Mouse (Mus musculus): ENCODE data around the gene Nrxn1.
"Not testable (repeated sequence)": the region's sequence is repeated elsewhere in the genome, so short reads cannot be mapped to it uniquely, and the experiment has no call there.

The Nrxn1 gene

DNA sequence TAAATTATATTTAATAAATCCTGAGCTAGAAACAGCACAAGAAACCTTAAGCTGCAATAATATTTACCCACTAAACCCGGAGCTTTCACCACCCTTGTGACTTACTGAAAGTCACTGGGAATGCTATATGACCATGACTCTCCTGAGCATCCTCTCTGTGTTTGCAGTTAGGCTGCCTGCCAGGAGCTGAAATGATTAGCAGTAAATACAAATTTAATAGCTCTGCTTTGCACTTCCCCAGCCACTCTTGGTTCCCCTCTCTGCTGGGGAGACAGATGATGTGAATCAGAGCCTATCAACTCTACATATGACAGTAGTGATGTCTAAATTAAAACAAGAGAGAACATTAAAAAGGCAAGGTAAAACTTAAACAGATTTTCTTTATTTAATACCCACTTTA, 840.7 kb downstream of the Nrxn1 start:
- DNase-seq (ENCODE audit: low spot score), result no peak

DNA sequence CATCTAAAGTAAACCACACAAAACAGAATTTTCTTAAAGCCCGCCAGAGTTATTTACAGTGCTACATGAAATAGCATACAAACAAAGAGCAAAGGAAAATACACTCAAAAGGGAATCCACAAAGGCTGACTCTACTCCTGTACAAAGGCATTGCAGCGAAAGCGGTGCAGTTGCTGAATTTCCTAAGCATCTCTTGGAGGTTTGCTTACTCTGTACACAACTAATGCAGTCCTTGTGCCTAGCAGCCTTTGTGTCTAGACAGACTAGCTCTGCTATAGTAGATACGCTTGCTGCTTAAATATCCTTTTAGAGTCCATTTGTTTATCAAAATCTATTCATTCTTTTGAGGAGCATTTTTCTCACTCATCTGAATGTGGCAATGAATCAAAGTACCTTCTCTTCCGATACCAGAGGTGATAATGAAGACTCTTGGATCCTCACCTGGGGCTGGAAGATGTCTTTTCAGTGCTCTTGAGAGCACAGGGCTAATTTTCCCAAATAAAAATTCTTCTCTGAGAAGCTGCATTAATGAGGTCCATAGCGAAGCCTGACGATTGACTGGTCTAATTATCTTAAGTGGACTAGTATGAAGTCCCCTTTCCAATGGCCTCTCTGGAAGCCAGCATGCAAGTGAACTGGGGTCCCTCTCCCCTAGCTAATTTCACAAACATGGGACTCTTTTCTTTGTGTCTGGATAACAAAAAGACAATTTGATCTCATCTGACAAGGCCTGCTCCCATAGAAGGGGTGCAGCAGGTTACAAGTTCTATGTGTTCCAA, 845.6 kb downstream of the Nrxn1 start:
- DNase-seq (ENCODE audit: low spot score), result no peak

DNA sequence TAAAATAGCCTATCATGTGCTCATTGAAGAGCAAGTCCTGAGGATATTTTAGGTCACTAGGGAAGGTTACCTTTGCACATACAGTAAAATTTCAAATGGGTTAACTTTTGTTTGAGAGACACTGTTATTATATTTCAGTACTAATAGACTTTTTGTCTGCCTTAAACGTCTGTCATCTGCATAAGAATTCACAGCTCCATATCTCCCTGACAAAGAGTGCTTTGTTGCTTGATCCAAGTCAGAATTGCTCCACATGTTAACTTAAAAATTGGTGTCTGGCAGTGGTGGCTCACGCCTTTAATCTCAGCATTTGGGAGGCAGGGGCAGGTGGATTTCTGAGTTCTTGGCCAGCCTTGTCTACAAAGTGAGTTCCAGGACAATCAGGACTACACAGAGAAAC, 848.5 kb downstream of the Nrxn1 start:
- DNase-seq (ENCODE audit: low spot score), result no peak

DNA sequence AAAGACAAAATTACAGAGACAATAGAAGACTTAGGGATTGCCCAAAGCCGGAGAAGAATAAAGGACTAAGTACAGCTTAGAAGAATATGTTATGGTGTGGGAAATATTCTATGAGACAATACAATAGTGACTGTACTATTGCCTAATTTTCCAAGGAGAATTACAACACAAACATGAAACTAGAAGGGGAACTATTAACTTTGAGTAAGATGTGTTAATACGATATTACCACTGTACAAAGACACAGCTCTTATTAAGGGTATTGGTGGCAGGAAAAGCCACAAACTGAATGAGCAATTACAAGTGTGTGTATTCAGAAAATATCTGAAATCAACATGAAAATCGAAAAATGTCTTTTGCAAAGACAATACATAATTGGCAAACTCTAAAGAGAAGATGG, 853.9 kb downstream of the Nrxn1 start:
- DNase-seq (ENCODE audit: low spot score), result no peak

DNA sequence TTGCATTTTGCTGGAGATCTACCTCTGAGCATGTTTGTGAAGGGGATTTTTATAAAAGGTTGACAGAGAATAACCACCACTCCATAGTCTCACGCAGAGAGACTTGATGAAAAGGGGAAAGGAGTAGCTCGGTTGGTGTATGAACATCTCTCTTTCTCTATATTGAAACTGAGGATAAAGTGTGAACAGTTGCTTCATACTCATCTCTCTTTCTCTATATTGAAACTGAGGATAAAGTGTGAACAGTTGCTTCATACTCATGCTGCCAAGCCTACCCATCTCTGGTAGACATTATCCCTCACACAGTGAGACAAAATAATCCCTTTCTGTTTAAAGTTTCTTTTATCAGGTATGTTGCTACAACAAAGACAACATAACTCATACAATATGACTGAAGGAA, 854.4 kb downstream of the Nrxn1 start:
- DNase-seq (ENCODE audit: low spot score), result no peak

DNA sequence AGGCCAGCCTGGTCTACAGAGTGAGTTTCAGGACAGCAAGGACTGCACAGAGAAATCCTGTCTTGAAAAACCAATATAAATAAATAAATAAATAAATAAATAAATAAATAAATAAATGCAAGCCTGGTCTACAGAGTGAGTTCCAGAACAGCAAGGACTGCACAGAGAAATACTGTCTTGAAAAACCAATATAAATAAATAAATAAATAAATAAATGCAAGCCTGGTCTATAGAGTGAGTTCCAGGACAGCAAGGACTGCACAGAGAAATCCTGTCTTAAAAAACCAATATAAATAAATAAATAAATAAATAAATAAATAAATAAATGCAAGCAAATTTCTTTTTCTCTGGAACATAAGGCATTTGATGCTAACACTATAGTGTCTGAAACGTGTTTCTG, 857.2 kb downstream of the Nrxn1 start:
- DNase-seq (ENCODE audit: low spot score), result not testable (repeated sequence)

DNA sequence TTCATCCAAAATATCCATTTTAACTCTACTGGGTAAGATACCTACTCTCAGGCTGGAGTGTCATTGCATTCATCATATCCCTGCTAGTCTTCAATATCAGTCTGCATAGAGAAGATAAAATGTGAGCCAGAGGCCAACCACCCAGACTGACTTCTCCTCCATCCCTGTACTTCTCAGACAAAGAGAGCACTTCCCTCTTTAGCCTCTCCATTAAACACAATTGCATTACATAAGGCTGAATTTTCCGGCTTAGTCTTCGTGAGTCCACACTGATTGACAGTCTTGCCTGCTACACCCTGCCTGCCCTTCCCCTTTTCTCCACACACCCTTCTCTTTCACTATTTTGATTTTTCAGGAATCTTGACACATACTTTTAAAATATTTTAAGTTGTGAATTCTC, 858.1 kb downstream of the Nrxn1 start:
- DNase-seq (ENCODE audit: low spot score), result no peak

DNA sequence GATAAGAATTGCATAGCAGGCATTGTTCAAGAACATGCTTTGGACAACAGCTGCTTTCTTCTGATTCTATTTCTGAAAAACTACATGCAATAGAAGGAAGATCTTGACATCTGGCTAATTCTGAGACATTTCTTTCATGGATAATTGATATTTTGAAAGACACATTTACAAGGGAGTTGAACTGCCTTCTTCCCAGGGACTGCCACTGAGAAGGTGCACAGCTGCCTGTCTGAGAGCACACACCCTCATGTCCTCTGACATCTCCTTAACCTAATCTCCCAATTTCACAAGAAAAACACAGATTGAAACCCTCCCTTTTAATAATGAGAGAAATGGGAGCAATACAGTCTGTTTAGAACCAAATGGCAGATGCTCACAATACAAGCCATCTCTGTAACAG, 884.3 kb downstream of the Nrxn1 start:
- DNase-seq (ENCODE audit: low spot score), result no peak

DNA sequence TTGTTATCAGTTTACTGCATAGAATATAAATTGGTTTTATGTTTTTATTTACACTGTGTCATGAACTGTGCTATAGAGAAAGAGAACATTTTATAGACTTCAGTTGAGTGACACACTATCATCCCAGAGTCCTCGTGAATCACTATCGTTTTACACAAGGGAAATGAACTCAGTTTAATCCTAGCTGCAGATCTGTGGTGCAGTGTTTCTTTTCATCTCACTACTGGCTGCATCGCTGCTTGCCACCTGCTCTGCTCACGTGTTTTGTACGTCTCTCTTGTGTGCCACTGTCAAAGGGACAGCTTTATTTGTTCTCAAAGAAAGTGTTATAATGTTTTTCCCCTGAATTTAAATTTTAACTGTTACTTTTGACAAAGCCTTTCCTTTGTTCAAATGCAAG, 885.3 kb downstream of the Nrxn1 start:
- DNase-seq (ENCODE audit: low spot score), result no peak

DNA sequence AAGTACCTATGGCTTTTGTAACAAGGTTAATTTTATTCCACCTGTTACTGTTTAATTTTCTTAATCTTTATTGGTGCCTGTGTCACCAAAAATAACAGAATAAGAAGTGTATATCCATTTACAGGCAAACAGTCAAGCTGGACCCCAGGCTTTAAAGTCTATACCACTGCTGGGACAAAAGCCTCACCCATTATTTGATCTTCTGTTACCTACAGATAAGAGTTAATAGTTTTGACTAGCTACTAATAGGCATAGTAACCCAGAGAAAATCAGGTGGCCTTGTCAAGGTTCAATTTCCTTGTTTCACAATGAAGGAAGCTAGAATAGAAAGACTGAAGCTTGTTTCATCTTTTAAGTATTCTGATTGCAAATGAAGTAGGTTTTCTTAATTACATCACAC, 888.9 kb downstream of the Nrxn1 start:
- no peak for DNase-seq (ENCODE audit: low spot score)

DNA sequence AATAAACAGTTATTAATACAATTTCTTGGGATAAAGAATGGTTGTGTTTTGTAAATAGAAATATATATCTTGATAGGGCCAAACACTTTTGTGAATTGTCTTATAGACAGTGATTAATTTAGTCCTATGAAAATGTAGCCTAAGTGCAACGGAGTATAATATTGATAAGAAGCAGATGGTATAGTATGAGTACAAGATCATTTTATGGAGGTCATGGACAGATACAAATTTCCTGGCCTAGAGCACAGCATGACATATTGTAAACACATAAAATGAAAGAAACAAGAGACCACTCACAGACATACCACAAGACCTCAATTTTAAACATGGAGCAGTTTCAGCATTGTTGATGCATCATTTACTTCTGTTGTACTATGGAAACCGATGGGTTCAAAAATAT, 890.1 kb downstream of the Nrxn1 start:
- no peak for DNase-seq (ENCODE audit: low spot score)

DNA sequence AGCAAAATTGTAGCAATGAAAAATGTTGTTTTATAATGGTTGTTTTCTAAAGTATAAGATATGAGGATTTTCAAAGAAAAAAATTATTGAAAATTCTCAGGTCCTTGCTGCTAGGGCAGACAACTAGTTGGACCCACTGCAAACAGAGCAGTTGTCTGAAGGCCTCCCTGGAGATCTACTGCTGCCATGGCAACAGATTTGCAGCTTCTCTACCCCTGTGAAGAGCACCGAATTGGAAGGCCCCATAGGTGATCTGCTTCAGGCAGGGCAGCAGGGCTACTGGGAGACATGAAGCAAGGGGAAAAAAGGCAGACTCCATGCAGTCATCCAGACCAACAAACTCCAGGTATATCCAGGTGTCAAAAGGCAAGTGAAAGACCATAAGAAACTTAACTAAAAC, 896.1 kb downstream of the Nrxn1 start:
- no peak for DNase-seq (ENCODE audit: low spot score)

DNA sequence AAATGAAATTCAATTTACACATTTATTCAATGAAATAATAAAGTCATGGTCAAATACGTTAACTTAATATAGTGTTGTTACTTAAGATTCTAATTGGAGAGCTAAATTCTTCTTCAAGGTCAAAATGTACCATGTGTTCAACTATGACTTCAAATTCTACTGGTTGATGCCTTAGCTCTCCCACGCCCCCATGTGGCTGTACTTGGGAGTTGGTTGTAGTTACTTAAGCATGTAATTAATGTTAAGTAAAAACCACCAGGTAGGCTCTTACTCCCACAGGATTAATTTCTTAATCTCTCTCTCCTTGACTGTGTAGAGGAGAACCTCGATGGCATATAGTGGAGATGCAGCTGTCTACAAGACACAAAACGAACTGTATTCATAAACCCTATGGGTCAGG, 951.3 kb downstream of the Nrxn1 start:
- DNase-seq (ENCODE audit: low spot score), result no peak

DNA sequence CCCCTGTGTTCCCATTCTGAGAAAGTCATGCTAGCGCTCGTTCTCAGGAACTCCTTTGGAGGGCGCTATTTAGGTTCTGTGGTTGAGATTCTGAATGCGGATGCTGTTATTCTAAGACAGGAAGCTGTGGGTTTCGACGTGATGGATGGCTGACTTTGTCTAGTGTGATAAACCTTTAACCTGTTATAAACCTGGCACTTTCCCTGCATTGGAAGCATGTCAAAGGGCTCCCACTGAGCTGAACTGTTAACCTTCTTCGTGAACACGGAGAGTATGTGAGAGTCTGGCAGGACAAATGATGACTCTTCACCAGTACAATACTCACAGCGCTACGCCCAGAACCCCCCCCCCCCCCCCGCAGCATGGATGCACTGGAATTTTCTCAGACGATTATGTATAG, 962.0 kb downstream of the Nrxn1 start:
- DNase-seq (ENCODE audit: low spot score), result no peak

DNA sequence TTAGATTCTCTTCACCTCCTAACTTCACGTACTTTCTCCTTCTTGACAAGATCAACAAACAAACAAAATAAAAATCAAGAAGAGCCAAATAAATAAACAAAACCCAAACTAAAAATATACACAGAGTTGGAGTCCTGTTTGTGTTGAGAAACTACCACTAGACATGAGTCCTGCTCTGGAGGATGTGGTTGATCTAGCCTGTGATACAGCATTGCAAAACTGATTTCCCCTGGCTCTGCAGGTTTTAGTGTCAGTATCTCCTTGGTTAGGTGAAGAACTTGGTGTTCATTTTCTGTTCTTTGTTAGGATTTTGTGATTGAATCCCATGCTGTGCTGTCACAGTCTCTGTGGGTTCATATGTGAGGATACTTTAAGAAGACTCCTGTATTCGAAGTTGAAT, 963.7 kb downstream of the Nrxn1 start:
- DNase-seq (ENCODE audit: low spot score), result no peak

DNA sequence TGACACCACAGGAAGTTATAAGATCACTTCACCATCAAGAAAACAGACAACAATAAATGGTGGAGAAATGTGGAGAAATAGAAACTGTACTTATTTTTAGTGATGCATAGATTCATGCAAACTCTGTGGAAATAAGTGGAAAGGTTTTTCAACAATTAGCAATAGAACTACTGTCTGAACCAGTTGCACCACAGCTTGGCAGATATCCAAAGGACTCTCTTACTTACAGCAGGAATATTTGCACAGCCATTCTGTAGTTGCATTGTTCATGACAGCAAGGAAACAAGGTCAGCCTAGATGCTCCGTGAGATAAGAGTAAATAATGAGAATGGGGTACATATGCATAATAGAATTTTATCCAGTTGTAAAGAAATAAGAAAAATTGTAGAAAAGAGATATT, 965.3 kb downstream of the Nrxn1 start:
- DNase-seq (ENCODE audit: low spot score), result no peak

DNA sequence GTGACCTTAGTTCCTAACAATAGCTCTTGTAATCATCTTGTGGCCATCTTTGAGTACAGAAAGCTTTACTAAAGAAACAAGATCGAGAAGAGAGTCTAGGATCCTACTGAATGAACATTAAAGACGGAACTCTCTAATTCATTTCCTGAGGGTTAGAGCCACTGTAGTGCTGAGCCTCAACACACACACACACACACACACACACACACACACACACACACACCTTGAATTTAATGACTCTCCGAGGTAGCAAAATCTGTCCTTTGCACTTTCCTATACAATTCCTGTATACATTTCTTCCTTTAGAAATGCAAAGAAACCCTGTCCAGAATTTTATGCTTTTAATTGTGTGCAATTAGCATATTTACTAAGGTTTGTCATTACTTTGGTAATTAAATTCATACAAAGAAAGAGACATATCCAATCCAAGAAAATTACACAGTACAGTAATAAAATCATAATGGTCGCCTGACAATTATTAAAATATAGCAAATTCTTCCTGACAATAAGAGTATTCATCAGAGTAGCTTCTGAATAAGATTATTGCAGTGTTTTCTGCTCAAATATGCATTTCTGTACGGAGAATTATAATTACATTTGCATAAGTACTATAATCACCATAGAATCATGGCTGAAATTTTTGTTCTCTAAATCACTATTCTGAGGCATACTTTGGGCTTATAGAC, 969.9 kb downstream of the Nrxn1 start:
- no peak for DNase-seq (ENCODE audit: low spot score)

DNA sequence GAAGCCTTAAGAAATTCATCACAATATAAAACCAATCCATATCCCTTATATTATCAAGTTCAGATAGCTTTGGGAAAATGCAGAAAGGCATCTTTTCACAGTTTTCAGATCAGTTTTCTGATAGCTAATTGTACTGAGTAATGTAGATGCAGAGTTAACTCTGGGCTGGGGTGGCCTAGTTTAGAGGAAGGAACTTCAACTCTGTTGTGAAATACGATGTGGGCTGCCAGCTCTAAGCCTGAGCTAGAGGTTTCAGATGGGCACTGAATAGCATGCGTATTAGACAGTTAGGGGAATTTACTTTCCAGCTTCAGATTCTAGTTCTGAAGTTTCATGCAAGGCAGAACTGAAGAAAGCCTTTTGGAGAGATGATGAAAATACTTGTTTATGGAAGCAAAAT, 976.6 kb downstream of the Nrxn1 start:
- DNase-seq (ENCODE audit: low spot score), result no peak

DNA sequence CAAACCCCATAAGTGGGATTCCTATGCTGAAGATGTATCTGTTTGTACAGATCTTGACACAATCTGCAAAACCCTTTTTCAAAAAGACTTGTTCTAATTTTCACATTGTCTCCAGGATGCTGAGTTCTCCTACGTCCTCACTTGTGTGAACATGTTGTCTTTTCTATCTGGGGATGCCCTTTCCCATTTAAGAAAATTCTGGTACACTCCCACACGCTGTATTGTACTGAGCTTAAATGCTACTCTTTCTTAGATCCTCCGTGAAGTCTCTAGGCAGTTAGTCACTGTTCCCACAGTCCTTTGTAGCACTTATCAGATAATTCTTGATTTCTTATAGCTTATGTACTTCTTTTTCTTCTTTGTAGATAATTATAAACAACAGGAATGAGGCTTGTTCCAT, 997.9 kb downstream of the Nrxn1 start:
- no peak for DNase-seq (ENCODE audit: low spot score)

DNA sequence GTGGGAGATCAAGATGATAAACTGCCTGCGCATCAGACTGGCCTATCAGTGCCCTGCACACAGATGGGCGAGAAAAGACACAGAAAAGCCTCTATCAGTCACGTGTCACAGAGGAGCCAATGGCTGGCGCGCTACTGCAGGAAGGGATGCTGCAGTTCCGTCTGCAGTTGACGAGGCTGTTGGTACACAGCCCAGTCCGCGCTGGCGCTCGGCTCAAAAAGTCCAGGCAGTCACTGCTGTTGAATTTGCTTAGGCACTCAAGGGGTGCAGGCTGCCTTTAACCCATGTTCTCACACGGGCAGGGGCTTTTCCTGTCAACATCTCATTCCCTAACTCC, 1004.6 kb downstream of the Nrxn1 start:
- DNase-seq (ENCODE audit: low spot score), result peak; percentile 21

DNA sequence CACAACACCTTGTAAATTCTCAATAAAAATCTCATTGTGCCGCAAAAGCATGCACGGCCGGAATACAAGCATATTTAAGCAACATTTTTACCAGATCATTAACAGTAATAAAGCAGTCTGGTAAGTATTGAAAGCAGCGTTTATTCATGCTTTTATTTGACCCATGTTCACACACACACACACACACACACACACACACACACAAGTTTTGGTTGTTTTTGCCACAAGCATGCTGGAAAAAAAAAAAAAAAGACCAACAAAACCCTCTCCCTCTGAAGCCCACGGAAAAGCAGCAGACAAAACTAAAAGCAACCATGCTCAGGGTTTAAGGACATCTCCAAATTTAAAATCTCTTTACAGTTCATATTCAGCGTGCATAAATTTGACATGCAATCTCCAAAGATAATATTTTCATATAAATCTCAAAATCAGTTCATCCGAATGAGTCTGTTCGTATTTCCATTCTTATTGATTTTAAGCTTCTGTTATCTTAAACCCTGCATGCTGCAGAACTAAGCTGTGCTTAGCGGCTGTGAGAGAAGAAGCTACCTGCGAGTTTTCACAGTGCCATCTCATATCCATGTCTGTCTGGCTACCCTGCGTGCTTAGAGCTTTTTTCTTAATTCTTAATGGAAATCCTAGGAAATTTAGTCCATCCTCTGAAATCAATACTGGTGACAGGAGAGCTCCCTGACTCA, 1005.1 kb downstream of the Nrxn1 start:
- DNase-seq (ENCODE audit: low spot score), result no peak

DNA sequence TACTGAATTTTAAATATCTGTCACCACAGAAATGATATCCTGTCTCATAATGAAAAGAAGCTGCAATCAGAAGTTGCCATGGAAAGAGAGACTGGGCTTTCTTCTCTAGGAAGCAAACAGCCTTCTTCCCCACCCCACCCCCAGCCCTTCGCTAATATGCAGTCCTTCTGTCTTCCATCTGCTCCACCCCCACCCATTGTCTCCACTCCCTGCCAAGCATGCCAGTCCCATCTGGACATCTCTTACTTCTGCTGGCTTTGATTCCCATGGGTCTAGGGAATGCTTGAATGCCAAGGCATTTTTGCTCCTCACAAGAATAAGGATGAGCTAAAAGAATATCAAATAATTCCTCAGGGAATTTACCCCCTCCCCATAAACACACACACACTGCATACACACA, 1006.0 kb downstream of the Nrxn1 start:
- DNase-seq (ENCODE audit: low spot score), result no peak

DNA sequence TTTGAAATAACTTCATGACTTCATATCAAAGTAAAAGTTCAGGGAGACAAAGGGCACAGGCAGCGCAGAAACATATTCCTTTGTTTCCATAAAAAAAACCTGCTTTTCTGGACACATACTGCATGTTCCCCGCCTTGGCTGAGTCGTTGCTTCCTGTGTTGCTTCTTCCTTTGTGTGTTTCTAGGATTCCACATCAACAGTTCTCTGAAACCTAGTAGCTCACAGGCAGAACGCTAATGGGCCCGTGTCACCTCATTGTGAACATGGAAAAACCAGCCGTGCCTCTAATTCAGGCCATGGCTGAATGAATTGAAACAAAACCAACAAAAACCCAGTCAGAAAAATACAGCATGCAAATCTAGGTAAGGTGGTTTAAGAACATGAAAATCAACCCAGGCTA, 1013.9 kb downstream of the Nrxn1 start:
- DNase-seq (ENCODE audit: low spot score), result no peak

DNA sequence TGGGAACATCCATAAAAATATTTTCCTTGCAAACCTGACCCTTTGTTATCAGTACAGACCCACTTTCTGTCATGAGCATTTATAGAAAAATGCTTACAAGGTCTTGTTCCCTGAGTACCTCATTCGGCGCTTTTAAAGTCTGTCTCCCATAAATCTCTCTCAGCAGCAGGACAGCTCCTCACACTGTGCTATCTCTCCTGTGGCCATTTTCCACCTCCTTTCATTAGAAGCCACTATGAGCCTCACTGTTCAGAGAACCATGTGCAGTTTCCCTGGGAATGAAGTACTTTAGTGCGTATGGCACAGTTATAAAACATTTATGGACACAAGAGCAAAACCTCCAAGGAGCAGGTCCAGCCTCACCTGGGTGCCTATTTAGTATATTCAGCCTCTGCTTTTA, 1014.4 kb downstream of the Nrxn1 start:
- no peak for DNase-seq (ENCODE audit: low spot score)

Measured in ovary, postnatal 14 days (tissue).